Mouse (Mus musculus) CD4-positive, CD25-positive, alpha-beta regulatory T cell, adult 4 months (primary cell): ENCODE measurements around the gene Reep3. TPM values are rescaled to one million over a fixed set of nuclear protein-coding genes. Genes with fewer than 3 reads are reported as not detected.
A peak's percentile ranks its signal among the peaks of the same experiment; 100 is the strongest.

Source experiments
- ATAC-seq: one replicate; pipeline ENCODE4 v1.8.0; 2017
- polyA plus RNA-seq, 2 experiments: library from polyadenylated mRNA; unstranded; fragments of 100-300 nt; shearing (Covaris generic); gene quantifications; one replicate each; pipeline ENCODE4 v1.2.1; 2017

The Reep3 gene
- polyA plus RNA-seq, 2 experiments from 2014 or later: 13.8 to 17.3 TPM

DNA sequence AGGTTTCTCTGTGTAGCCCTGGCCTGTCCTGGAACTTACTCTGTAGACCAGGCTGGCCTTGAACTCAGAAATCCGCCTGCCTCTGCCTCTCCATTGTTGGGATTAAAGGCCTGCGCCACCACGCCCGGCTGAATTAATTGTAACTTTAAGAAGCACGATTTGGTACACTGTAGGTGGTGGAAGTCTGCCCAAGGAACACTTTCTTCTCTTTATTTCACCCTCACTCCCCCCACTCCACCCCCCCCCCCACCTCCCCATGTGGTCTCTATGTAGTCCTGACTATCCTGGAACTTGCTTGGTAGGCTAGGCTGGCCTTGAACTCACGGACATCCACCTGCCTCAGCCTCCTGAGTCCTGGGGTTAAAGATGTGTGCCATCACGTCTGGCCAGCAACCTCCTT lies 47.1 kb downstream of the Reep3 start:
- ATAC-seq: no peak

DNA sequence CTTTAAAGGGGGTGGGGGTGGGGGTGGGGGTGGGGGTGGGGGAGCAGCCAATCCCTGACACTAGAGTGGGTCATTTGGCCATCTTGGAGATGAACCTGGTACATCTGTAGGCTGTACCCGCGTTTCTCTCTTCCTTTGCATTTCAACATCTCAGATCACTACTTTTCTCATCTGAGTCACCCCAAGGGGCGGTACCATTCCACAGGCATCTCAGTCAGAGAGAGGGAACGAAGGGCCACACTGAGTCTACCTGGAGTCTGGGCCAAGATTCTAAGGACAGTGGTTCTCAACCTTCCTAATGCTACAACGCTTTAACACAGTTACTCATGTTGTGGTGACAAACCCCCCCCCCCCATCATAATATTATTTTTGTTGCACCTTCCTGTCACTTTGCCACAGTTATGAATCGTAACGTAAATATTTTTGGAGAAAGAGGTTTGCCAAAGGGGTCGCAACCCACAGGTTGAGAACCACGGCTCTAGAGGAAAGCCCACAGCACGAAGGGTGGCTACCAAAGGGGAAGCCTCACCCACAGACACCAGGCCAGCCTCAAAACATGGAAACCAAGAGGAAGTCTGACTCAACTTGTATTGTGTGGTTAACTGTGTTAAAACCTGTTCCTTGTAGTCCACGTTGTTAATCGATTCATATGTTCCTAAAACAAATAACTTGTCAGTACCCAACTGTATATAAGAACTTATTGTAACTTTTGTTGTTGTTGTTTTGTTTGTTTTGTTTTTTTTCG lies 47.7 kb downstream of the Reep3 start:
- ATAC-seq: peak; percentile 55

DNA sequence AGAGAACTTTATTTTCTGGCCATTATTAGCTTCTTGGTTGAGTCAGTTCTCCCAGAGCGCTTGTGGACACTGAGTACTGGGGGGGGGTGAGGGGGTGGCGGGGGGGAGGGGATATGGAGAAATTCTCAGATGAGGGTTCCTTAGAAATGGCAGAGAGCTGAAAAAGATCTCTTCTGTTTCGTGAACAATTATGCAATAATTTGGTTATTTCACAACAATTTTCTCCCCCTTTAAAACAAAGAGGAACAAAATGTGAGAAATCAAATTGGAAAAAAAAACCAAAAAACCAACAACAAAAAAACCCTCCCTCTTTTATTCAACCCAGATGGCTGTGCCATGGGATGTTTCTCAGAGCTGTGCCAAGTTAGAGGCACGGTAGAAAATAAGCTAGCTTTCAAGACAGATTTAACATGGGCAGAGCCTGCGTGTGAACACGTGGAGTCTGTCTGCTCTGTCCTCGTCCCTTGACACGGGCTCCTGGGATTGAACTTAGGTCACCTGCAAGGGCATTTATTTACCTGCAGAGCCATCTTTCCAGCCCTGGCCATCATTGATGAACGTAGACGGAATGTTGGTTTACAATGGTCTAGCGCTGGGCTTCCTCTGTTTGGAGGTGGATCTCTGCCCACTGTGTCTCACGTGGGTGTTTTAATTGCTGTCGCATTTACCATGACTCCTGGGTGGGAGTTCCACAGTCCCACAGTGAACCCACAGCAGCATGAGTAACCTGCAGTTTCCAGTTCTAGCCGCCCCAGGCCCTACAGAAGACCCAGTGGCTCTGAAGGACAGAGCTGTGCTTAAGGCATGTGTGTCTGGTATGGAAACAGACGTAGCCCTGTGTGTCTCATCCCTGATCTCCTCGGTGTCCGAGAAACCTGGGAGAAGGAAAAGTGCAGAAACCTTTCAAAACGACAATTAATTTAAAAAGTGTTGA lies 48.8 kb downstream of the Reep3 start:
- no peak for ATAC-seq

DNA sequence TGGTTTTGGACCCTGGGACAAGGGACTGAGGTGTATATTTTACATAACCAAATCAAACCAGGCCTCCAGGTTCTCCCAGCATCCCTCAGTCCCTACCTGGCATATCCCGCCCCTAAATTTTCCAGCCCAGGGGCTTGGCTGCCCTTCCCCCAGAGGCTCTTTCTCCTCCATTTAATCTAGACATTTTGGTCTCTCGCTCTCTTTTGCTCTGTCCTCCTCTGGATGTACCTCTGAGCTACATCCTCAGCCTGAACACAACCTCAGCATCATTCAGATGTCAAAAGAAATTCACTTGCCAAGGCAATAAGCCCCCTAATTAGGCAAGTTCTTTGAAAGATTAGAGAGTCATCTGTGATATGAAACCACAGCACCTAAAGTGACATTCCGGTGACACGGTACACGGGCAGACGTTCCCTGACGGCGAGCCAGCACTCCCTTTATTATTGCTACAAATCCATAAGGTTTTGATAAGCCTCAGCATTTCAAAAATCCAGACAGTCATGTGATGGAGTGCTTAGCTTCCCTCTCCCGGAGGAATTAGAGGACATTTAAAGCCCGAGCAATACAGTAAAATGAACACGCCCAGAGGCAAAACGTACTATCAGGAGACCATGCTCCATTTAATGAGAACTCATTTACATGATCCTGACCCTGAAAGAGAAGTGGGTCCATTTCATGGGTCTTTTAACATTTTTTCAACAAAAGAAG lies 51.4 kb downstream of the Reep3 start:
- no peak for ATAC-seq

DNA sequence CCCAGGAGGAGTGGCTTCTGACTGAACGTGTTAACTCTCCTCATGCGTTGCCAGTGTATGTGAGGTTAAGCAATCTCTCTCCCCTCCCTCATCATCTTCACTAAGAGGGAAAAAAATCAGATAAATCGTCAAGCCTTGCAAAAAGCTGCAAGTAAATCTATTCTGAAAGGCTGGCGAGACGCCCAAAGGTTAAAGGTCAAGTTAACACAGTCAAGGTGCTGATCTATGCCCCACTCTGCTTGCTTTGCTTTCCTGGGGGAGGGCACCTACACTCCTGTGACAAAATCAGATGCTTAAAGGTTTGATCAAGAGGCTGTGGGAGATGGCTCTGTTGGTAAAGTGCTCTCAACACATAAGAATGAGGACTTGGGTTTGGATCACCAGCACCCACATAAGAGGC lies 52.4 kb downstream of the Reep3 start:
- ATAC-seq: no peak

DNA sequence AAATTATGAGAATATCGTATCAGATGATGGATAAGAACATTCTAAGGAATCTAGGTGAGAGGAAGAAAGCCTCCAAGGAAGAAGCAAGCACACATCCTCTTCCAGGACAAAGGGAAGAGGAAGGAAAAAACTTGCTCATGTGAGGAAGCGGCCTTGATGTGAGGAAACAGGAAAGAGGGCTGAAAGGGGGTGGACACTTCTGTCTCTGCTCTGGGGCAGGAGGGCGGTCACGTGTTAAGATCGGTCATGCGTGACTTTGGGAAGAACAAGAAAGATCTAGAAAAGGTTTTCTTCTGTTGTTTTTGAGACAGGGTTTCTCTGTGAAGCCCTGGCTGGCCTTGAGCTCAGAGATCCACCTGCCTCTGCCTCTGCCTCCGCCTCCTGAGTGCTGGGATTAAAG lies 53.5 kb downstream of the Reep3 start:
- no peak for ATAC-seq

DNA sequence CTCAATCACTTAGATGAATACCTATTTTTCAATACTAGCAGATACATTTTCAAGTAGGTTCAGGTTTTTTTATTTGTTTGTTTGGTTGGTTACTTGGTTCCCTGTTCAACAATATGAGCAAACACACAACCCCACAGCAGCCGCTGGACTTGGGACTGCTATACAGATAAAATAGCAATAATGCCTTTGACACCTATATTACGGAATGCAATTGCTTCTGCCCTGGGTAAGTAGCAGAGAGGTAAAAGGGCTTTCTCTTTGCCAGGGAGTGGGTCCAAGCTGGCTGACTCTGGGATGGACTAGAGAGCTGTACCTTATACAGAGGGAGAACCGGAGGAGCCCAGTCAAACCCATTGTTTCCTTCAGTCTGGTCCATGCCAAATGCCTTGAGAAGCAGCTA lies 56.3 kb downstream of the Reep3 start:
- ATAC-seq: no peak

DNA sequence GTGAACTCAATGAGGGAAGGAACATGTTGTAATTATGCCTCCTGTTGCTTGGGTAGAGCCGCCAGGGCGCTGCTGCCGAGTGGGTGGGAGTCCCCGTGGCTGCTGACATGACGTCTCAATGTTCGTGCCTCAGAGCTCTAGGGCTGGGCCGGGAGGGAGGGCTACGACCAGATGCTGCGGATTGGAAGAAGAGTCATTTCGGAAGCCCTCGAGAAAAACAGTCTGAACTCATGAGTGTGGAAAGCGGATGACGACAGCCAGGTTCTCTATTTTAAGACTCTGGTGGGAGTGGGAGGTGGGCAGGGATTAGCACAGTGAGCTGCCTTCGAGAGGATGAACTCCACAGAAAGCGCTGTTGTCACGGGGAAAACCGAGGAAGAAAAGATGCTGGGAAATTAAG lies 57.7 kb downstream of the Reep3 start:
- ATAC-seq: no peak

DNA sequence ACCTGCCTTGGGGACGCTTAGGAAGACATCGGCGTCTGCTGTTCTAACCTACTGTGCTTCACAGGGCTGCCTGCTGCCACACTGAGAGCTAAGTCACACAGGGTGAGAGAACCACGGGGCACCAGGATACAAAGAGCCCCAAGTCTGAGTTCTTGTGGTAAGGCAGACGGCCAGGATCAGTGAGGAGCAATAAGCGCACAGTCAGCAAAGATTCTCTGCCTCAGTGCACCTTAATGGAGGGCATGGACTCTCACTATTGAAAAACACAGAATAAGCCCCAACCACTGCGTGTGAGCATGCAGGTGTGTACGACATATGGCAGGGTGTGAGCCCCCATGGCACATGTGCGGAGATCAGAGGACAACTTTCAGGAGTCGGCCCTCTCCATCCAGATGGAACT lies 60.2 kb downstream of the Reep3 start:
- no peak for ATAC-seq

DNA sequence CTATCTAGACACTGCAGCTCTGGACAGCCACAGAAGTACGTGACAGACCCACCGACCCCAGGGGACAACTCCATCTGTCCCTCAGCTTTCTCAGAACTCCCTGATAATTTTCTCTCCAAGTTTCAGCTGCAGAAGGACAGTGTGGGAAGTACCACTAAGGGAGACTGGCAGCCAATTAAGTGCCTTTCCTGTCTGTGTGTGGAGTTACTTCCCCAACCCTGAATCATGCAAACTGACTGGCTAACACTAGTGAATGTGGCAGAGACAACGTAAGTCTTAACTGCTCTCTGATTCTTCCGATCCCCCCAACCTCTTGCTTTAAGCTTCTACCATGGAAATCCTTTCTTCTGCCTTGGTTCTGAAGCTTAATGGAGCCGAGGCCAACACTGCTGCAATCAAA lies 60.6 kb downstream of the Reep3 start:
- no peak for ATAC-seq

DNA sequence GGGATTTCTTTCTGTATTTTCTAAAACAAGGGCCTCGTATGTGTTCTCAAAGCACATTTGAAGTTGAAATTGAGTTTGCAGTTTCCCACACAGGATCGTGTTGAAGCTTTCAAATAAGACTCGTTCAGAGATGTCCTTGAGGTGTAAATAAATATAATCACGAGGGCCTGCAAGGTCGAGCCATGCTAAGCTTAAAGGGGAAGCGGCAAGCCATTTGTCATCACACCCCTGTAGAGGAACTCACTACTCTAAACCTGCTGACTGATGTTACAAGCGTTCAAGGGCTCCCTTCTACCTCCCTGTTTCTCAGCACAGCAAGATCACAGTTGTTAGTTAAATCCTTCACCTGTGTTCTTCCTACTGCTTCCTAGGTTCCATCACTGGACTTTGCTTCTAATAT lies 65.6 kb downstream of the Reep3 start:
- no peak for ATAC-seq

DNA sequence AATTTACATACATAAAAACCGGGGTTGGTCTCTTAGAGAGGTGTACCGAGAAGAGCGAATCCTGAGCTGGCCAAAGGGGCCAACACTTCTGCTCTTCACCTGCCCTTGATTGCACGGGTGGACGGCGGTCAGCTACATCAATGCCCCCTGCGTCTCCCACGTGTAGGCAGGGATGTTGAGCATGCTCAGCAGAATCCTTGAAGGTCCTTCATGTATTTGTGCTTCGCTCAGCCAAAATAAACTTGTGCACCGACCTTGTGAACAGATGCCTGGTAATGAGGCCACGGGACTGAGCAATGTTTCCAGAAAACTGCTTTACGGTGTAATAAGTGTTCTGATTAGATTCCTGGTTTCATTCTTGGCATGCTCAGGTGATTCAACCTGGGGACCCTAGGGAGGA lies 67.4 kb downstream of the Reep3 start:
- no peak for ATAC-seq

DNA sequence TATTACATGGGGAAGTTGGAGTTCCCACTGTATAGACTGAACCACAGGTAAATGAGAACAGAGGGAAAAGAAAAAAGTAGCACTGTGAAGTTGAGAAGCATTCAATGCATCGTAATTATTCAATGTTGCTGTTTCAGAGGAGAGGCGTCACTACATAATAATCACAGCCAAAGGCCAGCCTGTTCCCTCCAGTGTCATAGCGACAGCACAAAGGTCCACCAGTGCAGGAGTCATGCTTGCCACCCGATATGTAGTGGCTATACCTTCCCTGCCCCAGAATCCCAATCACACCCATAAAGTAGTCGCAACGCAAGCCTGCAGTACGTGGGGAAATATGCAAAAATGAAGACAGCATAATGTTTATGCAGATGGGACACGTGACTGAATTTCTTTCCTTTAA lies 70.4 kb downstream of the Reep3 start:
- ATAC-seq: no peak

DNA sequence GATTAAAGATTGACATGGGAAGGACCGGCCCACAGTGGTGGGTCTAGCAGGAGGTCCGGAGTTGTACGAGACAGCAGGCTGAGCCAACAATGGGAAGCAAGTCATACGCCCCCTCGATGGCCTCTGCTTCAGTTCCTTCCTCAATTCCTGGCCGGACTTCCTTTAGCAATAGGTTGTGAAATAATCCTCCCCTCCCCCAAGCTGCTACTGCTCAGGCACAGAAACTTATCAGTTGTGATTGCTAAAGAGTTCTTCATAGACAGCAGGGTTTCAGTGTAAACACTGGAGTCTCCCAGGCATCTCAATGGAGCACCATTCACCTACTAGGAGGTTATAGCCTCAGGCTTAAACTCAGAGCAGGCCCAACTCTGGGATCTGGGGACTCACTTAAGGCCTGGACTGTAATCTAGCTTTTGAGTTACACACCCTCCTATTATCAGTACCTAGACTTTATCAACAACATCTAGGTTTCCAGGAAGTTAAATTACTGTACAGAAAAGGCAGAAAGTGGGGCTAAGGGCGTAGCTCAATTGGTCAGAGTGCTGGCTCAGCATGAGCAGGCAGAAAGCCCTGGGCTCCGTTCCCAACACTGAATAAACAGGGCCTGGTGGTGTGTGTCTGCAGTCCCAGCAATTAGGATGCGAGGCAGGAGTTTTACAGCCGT lies 71.0 kb downstream of the Reep3 start:
- ATAC-seq: peak; percentile 58

DNA sequence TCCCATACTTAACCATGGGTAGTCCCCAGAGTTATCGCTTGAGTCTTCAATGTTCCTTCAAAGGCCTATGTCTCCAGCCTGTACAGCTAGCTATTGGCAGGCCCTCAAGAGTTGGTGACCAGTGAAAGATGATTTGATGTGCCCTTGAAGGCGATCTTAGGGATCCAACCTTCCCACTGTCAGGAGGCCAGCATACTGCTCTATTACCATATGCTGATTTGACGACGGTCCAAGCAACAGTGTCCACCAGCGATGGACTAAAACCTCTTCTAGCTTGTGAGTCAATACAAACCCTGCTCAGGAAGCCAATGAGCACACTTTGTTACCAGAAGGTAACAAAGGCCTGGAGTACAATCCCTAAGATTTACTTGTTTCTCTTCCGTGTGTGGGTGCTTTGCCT lies 72.4 kb downstream of the Reep3 start:
- no peak for ATAC-seq

DNA sequence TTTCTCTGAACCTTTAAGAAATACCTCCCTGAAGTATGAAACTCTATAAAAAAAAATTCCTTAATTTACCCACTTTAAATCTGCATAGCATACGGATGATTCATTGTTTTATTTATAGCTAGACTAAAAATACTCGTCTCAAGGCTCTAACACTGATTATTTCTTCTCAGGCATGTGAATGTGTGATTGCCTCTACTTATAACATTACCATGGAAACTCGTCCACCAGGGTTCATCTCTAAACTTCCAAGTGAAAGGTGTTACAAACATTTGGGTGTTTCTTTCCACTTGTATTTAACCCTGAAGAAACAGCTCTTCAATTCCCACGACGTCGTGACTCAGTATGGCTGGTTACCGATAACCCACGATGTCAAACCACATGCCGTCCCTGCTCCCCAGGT lies 73.7 kb downstream of the Reep3 start:
- no peak for ATAC-seq

DNA sequence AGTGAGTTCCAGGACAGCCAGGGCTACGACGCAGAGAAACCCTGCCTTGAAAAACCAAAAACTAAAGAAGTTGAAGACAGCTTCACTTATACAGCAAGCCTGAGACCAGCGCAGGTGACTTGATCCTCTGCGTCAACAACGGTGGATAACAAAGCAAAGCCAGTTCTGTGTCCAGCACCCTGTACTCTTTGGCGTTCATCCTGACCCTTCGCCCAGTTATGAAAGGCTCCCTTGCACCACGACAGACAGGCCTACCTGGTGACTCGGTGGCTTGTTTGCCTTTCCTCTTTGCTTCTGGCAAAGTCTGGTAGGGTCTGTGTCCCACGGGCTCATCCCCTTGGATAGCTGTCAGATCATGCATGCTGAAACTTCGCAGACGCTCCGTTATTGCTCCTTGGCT lies 75.3 kb downstream of the Reep3 start:
- ATAC-seq: no peak

DNA sequence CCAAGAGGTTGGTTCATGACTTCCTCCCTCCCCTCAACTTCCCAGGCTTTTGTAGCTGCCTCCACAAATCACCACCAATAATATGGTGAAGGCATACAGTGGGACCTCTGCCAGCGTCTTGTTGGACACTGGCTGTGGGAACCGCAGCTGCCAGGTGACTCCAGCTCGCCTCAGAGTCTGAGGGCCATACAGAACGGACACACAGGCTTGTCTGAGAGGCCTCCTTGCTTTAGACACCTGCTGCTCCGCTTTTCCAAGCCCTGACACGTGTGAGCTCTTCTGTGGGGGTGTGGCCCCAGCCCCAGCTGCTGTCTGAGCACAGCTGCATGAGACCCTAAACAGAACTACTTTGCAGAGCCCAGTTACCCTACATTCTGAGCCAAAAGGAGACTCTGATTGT lies 77.9 kb downstream of the Reep3 start:
- no peak for ATAC-seq

DNA sequence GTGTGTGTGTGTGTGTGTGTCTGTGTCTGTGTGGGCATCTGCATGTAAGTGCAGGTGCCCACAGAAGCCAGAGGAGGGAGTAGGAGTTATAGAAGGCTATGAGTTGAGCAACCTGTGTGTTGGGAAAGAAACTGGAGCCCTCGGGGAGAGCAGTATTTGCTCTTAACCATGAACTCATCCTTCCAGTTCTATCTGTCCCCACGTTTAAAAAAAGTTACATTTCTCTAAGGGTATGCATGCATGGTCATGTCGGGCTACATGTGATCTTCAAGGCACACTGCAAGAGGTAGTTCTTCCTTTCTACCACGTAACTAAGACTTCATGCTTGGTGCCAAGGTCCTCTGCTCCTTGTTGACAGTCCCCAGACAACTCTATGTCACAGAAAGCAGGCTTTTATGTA lies 78.9 kb downstream of the Reep3 start:
- no peak for ATAC-seq

DNA sequence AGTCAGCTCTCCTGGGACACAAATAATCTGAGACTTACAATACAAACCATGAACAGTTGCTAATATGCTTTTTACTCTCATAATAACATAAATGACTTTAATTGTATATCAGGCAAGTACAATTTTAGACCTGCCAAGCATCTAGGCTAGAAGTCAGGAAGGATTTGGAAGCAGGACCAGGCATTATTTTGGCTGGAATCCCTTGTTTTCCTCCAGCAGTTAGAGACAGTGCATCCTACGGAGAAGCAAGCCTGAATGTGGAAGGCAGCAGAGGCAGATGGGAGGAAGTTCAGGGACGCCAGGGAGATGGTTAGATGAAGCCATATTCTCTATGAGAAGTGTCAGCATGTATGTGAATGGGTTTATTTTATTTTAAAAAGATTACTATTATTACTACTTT lies 79.4 kb downstream of the Reep3 start:
- no peak for ATAC-seq

DNA sequence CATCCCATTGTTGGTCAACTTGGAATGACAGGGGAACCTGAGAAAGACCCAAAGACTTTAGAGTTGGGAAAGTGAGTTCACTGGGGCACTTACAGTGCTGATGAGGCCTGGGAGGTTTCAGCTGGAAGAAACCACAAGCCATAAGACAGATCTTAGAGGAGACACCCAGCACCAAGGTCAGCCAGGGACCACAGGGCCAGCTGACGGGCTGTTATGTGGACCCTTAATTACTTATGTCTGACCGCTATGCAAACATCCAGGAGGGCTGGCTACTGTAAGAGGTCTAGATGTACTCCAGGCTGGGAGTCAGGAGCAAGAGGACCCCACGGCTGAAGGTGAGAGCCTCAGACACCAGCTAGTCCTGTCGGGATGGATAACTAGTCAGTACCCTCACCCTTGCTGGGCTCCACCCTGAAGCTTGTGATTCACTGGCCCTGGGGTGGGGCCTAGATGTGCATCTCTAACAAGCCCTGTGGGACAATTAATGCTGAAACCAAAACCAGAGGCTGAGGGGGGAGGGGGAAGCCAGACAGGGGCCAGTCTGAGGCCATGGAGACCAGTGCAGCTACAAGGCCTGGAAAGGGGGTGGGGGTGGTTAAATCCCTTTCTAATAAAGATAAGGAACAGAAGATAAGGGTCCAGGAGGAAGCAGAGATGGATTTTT lies 80.0 kb downstream of the Reep3 start:
- ATAC-seq: no peak

DNA sequence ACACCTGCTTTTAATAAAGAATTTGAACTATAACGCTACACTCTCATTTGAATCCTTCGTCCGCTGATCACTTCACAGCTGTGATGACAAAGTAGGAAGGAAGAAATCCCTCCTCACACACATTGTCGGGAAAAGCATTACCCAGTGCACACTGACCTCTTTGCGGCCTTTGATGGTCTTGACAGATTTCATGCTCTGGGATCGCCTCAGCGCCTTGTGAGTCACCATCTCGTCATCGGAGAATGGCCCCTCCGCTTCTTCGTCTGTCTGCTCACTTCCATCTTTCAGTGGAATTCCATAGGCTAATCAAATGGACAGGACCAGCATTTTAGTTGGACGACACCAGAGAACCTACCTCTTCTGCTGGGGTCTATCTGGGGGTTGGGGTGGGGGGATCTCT lies 82.0 kb downstream of the Reep3 start:
- no peak for ATAC-seq
